Mouse (Mus musculus) neural tube, embryonic 10.5 days (tissue): ENCODE data around the gene Crhr2.

Experiments used
- DNase-seq: peaks from one replicate; pipeline ENCODE4 v3.0.0-alpha.2; 2017; ENCODE audit warnings: low spot score; ENCODE audit errors: extremely low spot score

Gene Crhr2

DNA sequence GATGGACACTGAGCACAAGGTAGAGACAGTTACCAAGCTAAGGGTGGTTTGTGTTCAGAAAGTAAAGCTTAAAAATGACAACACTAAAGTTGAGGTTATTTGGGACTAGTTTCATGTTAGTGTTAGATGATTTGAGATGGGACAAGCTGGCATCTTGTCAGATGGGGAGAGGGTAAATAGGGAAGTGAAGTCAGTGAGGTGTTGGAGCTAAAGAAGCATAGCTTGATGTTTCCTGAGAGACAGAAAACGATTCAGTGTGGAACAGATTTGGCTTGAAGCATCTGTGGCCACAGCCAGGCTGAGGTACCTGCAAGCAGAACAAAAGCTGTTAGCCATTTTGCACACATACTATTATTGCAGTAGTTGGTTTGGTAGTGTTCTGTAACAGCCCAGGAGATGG is 87.5 kb downstream of the Crhr2 start:
- no peak for DNase-seq

- DNase-seq = no peak
Measured at GRCm38 (mm10) chr6:55044542-55044941, 88.3 kb downstream of the Crhr2 start.

DNA sequence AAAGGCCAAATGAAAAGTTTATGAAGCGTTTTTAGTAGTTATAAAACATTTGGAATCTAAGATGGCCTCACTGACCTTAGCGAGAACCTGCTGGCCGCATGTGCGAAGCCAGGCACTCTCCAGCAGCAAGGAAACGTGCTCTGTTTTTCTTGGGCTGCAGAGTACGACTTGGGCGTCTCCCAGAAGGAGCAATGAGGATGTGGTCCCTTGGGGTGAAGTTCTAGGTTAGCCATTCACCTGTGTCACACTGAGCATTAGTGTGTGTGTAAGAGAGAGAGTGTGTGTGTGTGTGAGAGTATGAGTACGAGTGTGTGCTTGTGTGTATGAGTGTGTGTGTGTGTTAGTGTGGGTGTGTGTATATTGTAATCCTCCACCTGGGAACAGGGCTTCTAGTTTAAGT is 89.6 kb downstream of the Crhr2 start:
- no peak for DNase-seq
